Comparison of ENCODE assay signal across 17 mouse cellular contexts in genomic region chr15:89152312-89152711, GRCm38 (mm10). TPM values are rescaled to one million over a fixed set of nuclear protein-coding genes. Genes with fewer than 3 reads are reported as not detected.
DNase-seq lines count a peak whose midpoint lies in the region; ATAC-seq lines count a peak whose summit lies in the region.
"Had no signal": no experiment of that assay in that cellular context is flagged by ENCODE, and none has a peak within 500 bp of the region (broad histone marks: within the 10 kb centered on the region; RNA-seq: fewer than 3 reads in every experiment).

No protein-coding gene starts in this region.

- no peak overlapping the region for H3K4me2 ChIP-seq in forebrain, embryonic 14.5 days (ENCODE audit: low read length)
- peak overlapping the region; percentile 30; the same call in 1 of the 2 replicates for H3K4me2 ChIP-seq in neural tube, embryonic 12.5 days (replicated peaks)
- H3K4me2 ChIP-seq in kidney, embryonic 14.5 days (replicated peaks; ENCODE audit: low read depth, low read length): no peak overlapping the region
- H3K4me2 ChIP-seq: heart, embryonic 15.5 days had no signal

- no peaks in the 10 kb centered on the region for H3K27me3 ChIP-seq in forebrain, embryonic 14.5 days (replicated peaks; ENCODE audit: control insufficient read depth, insufficient read depth, low read length)
- H3K27me3 ChIP-seq in limb, embryonic 10.5 days (ENCODE audit: low read depth, poor library complexity, severe bottlenecking): peaks cover 29% of the 10 kb centered on the region
- 0 out of 2 replicates have a peak, but pooled peaks cover 6% of the 10 kb centered on the region for H3K27me3 ChIP-seq in neural tube, embryonic 12.5 days (replicated peaks)
- 0 out of 2 replicates have a peak, but pooled peaks cover 4% of the 10 kb centered on the region for H3K27me3 ChIP-seq in kidney, embryonic 14.5 days (ENCODE audit: control insufficient read depth, insufficient read depth, low read length)
- H3K27me3 ChIP-seq: Patski had no signal

- H3K4me1 ChIP-seq in forebrain, embryonic 14.5 days (ENCODE audit: control insufficient read depth, insufficient read depth, low read length): peaks cover 23% of the 10 kb centered on the region
- H3K4me1 ChIP-seq in limb, embryonic 10.5 days: peaks cover 43% of the 10 kb centered on the region
- H3K4me1 ChIP-seq in neural tube, embryonic 12.5 days: peaks cover 38% of the 10 kb centered on the region
- peaks cover 25% of the 10 kb centered on the region for H3K4me1 ChIP-seq in kidney, embryonic 14.5 days (ENCODE audit: control insufficient read depth, insufficient read depth, low read length)

- ATAC-seq in forebrain, embryonic 14.5 days: no peak
- ATAC-seq in neural tube, embryonic 12.5 days (ENCODE audit: low FRiP score, low read depth): peak; percentile 61
- ATAC-seq in kidney, embryonic 14.5 days (ENCODE audit: low FRiP score, low TSS enrichment): no peak
- no peak for ATAC-seq in activated CD4-positive, CD25-positive, alpha-beta regulatory T cell, adult 4 months
- ATAC-seq: CD4-positive, CD25-positive, alpha-beta regulatory T cell, adult 4 months; Patski had no signal

- no peak overlapping the region for H3K4me3 ChIP-seq in forebrain, embryonic 14.5 days (ENCODE audit: low read depth, low read length)
- H3K4me3 ChIP-seq in limb, embryonic 10.5 days: no peak overlapping the region
- H3K4me3 ChIP-seq in neural tube, embryonic 12.5 days: no peak overlapping the region
- no peak overlapping the region for H3K4me3 ChIP-seq in kidney, embryonic 14.5 days (ENCODE audit: low read length)
- H3K4me3 ChIP-seq: heart, embryonic 15.5 days had no signal

- no peaks in the 10 kb centered on the region for H3K9me3 ChIP-seq in forebrain, embryonic 14.5 days (replicated peaks; ENCODE audit: control insufficient read depth, low read length)
- no peaks in the 10 kb centered on the region for H3K9me3 ChIP-seq in limb, embryonic 10.5 days (replicated peaks)
- no peaks in the 10 kb centered on the region for H3K9me3 ChIP-seq in neural tube, embryonic 12.5 days
- no peaks in the 10 kb centered on the region for H3K9me3 ChIP-seq in kidney, embryonic 14.5 days (ENCODE audit: control insufficient read depth, low read length)
- H3K9me3 ChIP-seq: heart, embryonic 15.5 days had no signal

- H3K27ac ChIP-seq in forebrain, embryonic 14.5 days (ENCODE audit: low read depth, low read length): peak overlapping the region; percentile 67; the same call in 1 of the 2 replicates
- H3K27ac ChIP-seq in limb, embryonic 10.5 days: peak overlapping the region; percentile 30; the same call in 1 of the 2 replicates
- H3K27ac ChIP-seq in neural tube, embryonic 12.5 days: peak overlapping the region; percentile 42; the same call in 1 of the 2 replicates
- no peak overlapping the region for H3K27ac ChIP-seq in kidney, embryonic 14.5 days (ENCODE audit: low read depth, low read length)
- H3K27ac ChIP-seq: heart, embryonic 15.5 days had no signal

- peak; percentile 79 for DNase-seq in embryo, embryonic 10.5 days (ENCODE audit: low spot score)
- peak; percentile 69 for DNase-seq in forebrain, embryonic 14.5 days (ENCODE audit: low spot score)
- DNase-seq in limb, embryonic 10.5 days (ENCODE audit: low spot score): no peak
- no peak for DNase-seq in adrenal gland, adult 2 months
- no peak for DNase-seq in adrenal gland, adult 8-10 months
- DNase-seq: adrenal gland, postnatal 14 days; gastrocnemius, postnatal 25 days; kidney, postnatal 10 days; lung, adult 18-20 months; thymus, postnatal 4 days had no signal

- H3K9ac ChIP-seq in forebrain, embryonic 14.5 days (ENCODE audit: low read length): 0 out of 2 replicates have a peak overlapping the region, but pooled peaks have one; percentile 6
- peak overlapping the region; percentile 40 for H3K9ac ChIP-seq in neural tube, embryonic 12.5 days
- H3K9ac ChIP-seq in kidney, embryonic 14.5 days (ENCODE audit: low read depth, low read length): no peak overlapping the region
- H3K9ac ChIP-seq: heart, embryonic 15.5 days had no signal

- H3K36me3 ChIP-seq in forebrain, embryonic 14.5 days (ENCODE audit: control insufficient read depth, insufficient read depth, low read length): peaks cover 41% of the 10 kb centered on the region
- peaks cover 40% of the 10 kb centered on the region for H3K36me3 ChIP-seq in limb, embryonic 10.5 days
- H3K36me3 ChIP-seq in neural tube, embryonic 12.5 days: peaks cover 37% of the 10 kb centered on the region
- H3K36me3 ChIP-seq in kidney, embryonic 14.5 days (ENCODE audit: control insufficient read depth, insufficient read depth, low read length): peaks cover 35% of the 10 kb centered on the region

RNA-seq across cellular contexts. Expression of gene Mapk11, which starts 2.9 kb away (rescaled TPM):
- 28.1 and 30.1 TPM in 2 replicates for polyA plus RNA-seq in forebrain, embryonic 14.5 days (2014; fragmentation: Nextera tagmentation; extraction: Ambion mirVana)
- polyA plus RNA-seq in limb, embryonic 10.5 days (2016; fragmentation: Nextera tagmentation; extraction: Ambion mirVana): 20.3 and 21.8 TPM in 2 replicates
- polyA plus RNA-seq in neural tube, embryonic 12.5 days (2016; fragmentation: Nextera tagmentation; extraction: Ambion mirVana): 45.7 and 46.6 TPM in 2 replicates
- 1 to 10 TPM; 2.5 to 3.6 TPM for total RNA-seq in adrenal gland, adult 2 months (2021)
- 4.1 and 4.4 TPM in 2 replicates for polyA plus RNA-seq in adrenal gland, adult 2 months (2012; rRNA removed)
- total RNA-seq in adrenal gland, adult 8-10 months (2022): 1 to 10 TPM; 4.6 to 7.7 (median 6.3) TPM
- 8.4 and 14.8 TPM in 2 replicates for polyA plus RNA-seq in kidney, embryonic 14.5 days (2014; fragmentation: Nextera tagmentation; extraction: Ambion mirVana)
- polyA plus RNA-seq in activated CD4-positive, CD25-positive, alpha-beta regulatory T cell, adult 4 months (2017; shearing (Covaris generic)): 10 to 100 TPM; 21.2 to 22.5 TPM

RNA-seq across cellular contexts. Expression of gene Mapk12, which starts 11.8 kb away (rescaled TPM):
- 4.8 and 5.1 TPM in 2 replicates for polyA plus RNA-seq in forebrain, embryonic 14.5 days (2014; fragmentation: Nextera tagmentation; extraction: Ambion mirVana)
- 21.5 and 26.4 TPM in 2 replicates for polyA plus RNA-seq in limb, embryonic 10.5 days (2016; fragmentation: Nextera tagmentation; extraction: Ambion mirVana)
- polyA plus RNA-seq in neural tube, embryonic 12.5 days (2016; fragmentation: Nextera tagmentation; extraction: Ambion mirVana): 11.7 and 13.4 TPM in 2 replicates
- 10 to 100 TPM in 1 of 2 experiments, 1 to 10 TPM in 1; 6.7 to 10.2 TPM for total RNA-seq in adrenal gland, adult 2 months (2021)
- polyA plus RNA-seq in adrenal gland, adult 2 months (2012; rRNA removed): 5.9 and 9.1 TPM in 2 replicates
- 10 to 100 TPM; 10.5 to 22.7 (median 14.3) TPM for total RNA-seq in adrenal gland, adult 8-10 months (2022)
- 20.8 and 23.4 TPM in 2 replicates for polyA plus RNA-seq in kidney, embryonic 14.5 days (2014; fragmentation: Nextera tagmentation; extraction: Ambion mirVana)
- 1 to 10 TPM; 1.1 to 2.1 TPM for polyA plus RNA-seq in activated CD4-positive, CD25-positive, alpha-beta regulatory T cell, adult 4 months (2017; shearing (Covaris generic))
- total RNA-seq: common myeloid progenitor, adult 5-6 weeks had no signal

RNA-seq across cellular contexts. Expression of gene Hdac10, which starts 23.8 kb away (rescaled TPM):
- 18.4 and 25.4 TPM in 2 replicates for polyA plus RNA-seq in forebrain, embryonic 14.5 days (2014; fragmentation: Nextera tagmentation; extraction: Ambion mirVana)
- polyA plus RNA-seq in limb, embryonic 10.5 days (2016; fragmentation: Nextera tagmentation; extraction: Ambion mirVana): 13.0 and 13.8 TPM in 2 replicates
- 23.6 and 25.1 TPM in 2 replicates for polyA plus RNA-seq in neural tube, embryonic 12.5 days (2016; fragmentation: Nextera tagmentation; extraction: Ambion mirVana)
- total RNA-seq in adrenal gland, adult 2 months (2021): 10 to 100 TPM; 10.9 to 11.2 TPM
- polyA plus RNA-seq in adrenal gland, adult 2 months (2012; rRNA removed): 29.7 and 30.3 TPM in 2 replicates
- total RNA-seq in adrenal gland, adult 8-10 months (2022): 10 to 100 TPM; 13.2 to 23.1 (median 18.0) TPM
- 9.2 and 12.9 TPM in 2 replicates for polyA plus RNA-seq in kidney, embryonic 14.5 days (2014; fragmentation: Nextera tagmentation; extraction: Ambion mirVana)
- 10 to 100 TPM; 14.3 to 16.1 TPM for polyA plus RNA-seq in activated CD4-positive, CD25-positive, alpha-beta regulatory T cell, adult 4 months (2017; shearing (Covaris generic))

RNA-seq across cellular contexts. Expression of gene Plxnb2, which starts 28.3 kb away (rescaled TPM):
- polyA plus RNA-seq in forebrain, embryonic 14.5 days (2014; fragmentation: Nextera tagmentation; extraction: Ambion mirVana): 101 TPM in 2 replicates
- polyA plus RNA-seq in limb, embryonic 10.5 days (2016; fragmentation: Nextera tagmentation; extraction: Ambion mirVana): 147 and 162 TPM in 2 replicates
- polyA plus RNA-seq in neural tube, embryonic 12.5 days (2016; fragmentation: Nextera tagmentation; extraction: Ambion mirVana): 123 and 126 TPM in 2 replicates
- total RNA-seq in adrenal gland, adult 2 months (2021): 100 to 1,000 TPM in 1 of 2 experiments, 10 to 100 TPM in 1; 94.8 to 118 TPM
- 168 and 182 TPM in 2 replicates for polyA plus RNA-seq in adrenal gland, adult 2 months (2012; rRNA removed)
- 100 to 1,000 TPM; 153 to 177 (median 157) TPM for total RNA-seq in adrenal gland, adult 8-10 months (2022)
- polyA plus RNA-seq in kidney, embryonic 14.5 days (2014; fragmentation: Nextera tagmentation; extraction: Ambion mirVana): 124 and 165 TPM in 2 replicates
- 1 to 10 TPM; 1.0 to 2.1 TPM for polyA plus RNA-seq in activated CD4-positive, CD25-positive, alpha-beta regulatory T cell, adult 4 months (2017; shearing (Covaris generic))

RNA-seq across cellular contexts. Expression of gene Tubgcp6, which starts 29.4 kb away (rescaled TPM):
- polyA plus RNA-seq in forebrain, embryonic 14.5 days (2014; fragmentation: Nextera tagmentation; extraction: Ambion mirVana): 15.9 and 17.0 TPM in 2 replicates
- 24.4 and 28.6 TPM in 2 replicates for polyA plus RNA-seq in limb, embryonic 10.5 days (2016; fragmentation: Nextera tagmentation; extraction: Ambion mirVana)
- polyA plus RNA-seq in neural tube, embryonic 12.5 days (2016; fragmentation: Nextera tagmentation; extraction: Ambion mirVana): 18.7 and 20.6 TPM in 2 replicates
- 10 to 100 TPM; 11.2 to 12.3 TPM for total RNA-seq in adrenal gland, adult 2 months (2021)
- polyA plus RNA-seq in adrenal gland, adult 2 months (2012; rRNA removed): 30.6 and 31.8 TPM in 2 replicates
- total RNA-seq in adrenal gland, adult 8-10 months (2022): 10 to 100 TPM; 16.0 to 24.6 (median 20.3) TPM
- 10.9 and 21.0 TPM in 2 replicates for polyA plus RNA-seq in kidney, embryonic 14.5 days (2014; fragmentation: Nextera tagmentation; extraction: Ambion mirVana)
- polyA plus RNA-seq in activated CD4-positive, CD25-positive, alpha-beta regulatory T cell, adult 4 months (2017; shearing (Covaris generic)): 10 to 100 TPM; 12.6 to 13.2 TPM

Comparison
In these comparisons a context has a peak if more than half of its experiments do, and no peak if none do; other contexts are left out.
1. DNase-seq: peak in embryo, embryonic 10.5 days (single experiment) and forebrain, embryonic 14.5 days (single experiment); none in limb, embryonic 10.5 days (single experiment), adrenal gland, adult 2 months (single experiment) and adrenal gland, adult 8-10 months (single experiment).